Mouse (Mus musculus): ENCODE data around the gene Clcnkb.

GRCm38 (mm10) chr4:141408577-141408976, 7.2 kb downstream of the Clcnkb start:
- TF ChIP-seq POLR2A (IDR thresholded peaks at IDR 0.05; ENCODE audit: insufficient read length, low read depth) (no peak), MAX (IDR thresholded peaks at IDR 0.05; ENCODE audit: low read depth) (no peak), MYOG (IDR thresholded peaks at IDR 0.05; ENCODE audit: control insufficient read depth in 1 of 3, insufficient read depth in 1 of 3, insufficient read length in 2 of 3, low read depth in 2 of 3) (no peak), USF1 (IDR thresholded peaks at IDR 0.05; ENCODE audit: low read depth) (no peak), TCF12 (IDR thresholded peaks at IDR 0.05; ENCODE audit: insufficient read depth, poor library complexity, severe bottlenecking) (no peak)
